ENCODE assay signal across 17 mouse cellular contexts in the genomic region with DNA sequence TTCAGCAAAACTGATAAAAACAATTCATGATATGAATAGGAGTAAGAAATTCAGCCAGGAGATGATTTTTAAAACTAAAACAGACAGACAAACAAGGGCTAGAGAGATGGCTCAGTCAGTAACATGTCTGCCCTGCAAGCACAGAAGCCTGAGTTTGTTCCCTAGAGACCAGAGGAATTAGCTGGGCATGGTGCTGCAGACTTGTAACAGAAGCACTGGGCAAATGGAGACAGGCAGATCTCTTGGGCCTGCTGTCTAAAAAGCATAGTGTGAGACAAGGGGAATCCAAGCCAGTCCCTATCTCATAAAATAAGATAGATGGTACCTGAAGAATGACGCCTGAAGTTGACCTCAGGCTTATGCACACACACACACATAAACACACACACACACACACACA.
"Had no signal": no experiment of that assay in that cellular context is flagged by ENCODE, and none has a peak within 500 bp of the region (broad histone marks: within the 10 kb centered on the region; RNA-seq: fewer than 3 reads in every experiment).

No protein-coding gene starts in this region.

- H3K4me2 ChIP-seq: lung, embryonic 14.5 days; midbrain, embryonic 13.5 days; midbrain, embryonic 15.5 days; neural tube, embryonic 13.5 days; neural tube, embryonic 15.5 days; stomach, embryonic 15.5 days had no signal

- H3K36me3 ChIP-seq: midbrain, embryonic 10.5 days; midbrain, embryonic 13.5 days; midbrain, embryonic 15.5 days; neural tube, embryonic 13.5 days; neural tube, embryonic 15.5 days; stomach, embryonic 15.5 days had no signal

- H3K9ac ChIP-seq: lung, embryonic 14.5 days; midbrain, embryonic 13.5 days; midbrain, embryonic 15.5 days; neural tube, embryonic 13.5 days; neural tube, embryonic 15.5 days; stomach, embryonic 15.5 days had no signal

- ATAC-seq: midbrain, embryonic 13.5 days; midbrain, embryonic 15.5 days had no signal

- H3K4me3 ChIP-seq: midbrain, embryonic 10.5 days; midbrain, embryonic 13.5 days; midbrain, embryonic 15.5 days; myocyte; neural tube, embryonic 13.5 days; neural tube, embryonic 15.5 days; stomach, embryonic 15.5 days had no signal

- H3K27me3 ChIP-seq: midbrain, embryonic 13.5 days; midbrain, embryonic 15.5 days; neural tube, embryonic 13.5 days; neural tube, embryonic 15.5 days; stomach, embryonic 15.5 days had no signal

- H3K27ac ChIP-seq: midbrain, embryonic 10.5 days; midbrain, embryonic 13.5 days; midbrain, embryonic 15.5 days; neural tube, embryonic 13.5 days; neural tube, embryonic 15.5 days; stomach, embryonic 15.5 days; stomach, postnatal 0 days had no signal

- H3K4me1 ChIP-seq: midbrain, embryonic 10.5 days; midbrain, embryonic 13.5 days; midbrain, embryonic 15.5 days; neural tube, embryonic 13.5 days; neural tube, embryonic 15.5 days; stomach, embryonic 15.5 days had no signal

- H3K9me3 ChIP-seq: midbrain, embryonic 10.5 days; midbrain, embryonic 13.5 days; midbrain, embryonic 15.5 days; neural tube, embryonic 13.5 days; neural tube, embryonic 15.5 days; stomach, embryonic 15.5 days had no signal

- DNase-seq: lung, adult 18-20 months; lung, embryonic 14.5 days; lung, postnatal 10 days; lung, postnatal 4 days; right cerebral cortex, adult 18-20 months; right cerebral cortex, postnatal 25 days; right cerebral cortex, postnatal 4 days; thymus, adult 2 months; thymus, postnatal 25 days had no signal
